Mouse (Mus musculus): Measurements from ENCODE around the gene Ephb1. TPM values are rescaled to one million over a fixed set of nuclear protein-coding genes. Genes with fewer than 3 reads are reported as not detected.

Gene Ephb1
- polyA plus RNA-seq, 1 experiment from 2014 or later: 9.1 TPM

GRCm38 (mm10) chr9:101919324-101919723, 435.2 kb downstream of the Ephb1 start:
- H3K4me3 ChIP-seq: no peak overlapping the region
- no peaks in the 10 kb centered on the region; the same call in 1 of the 2 replicates for H3K36me3 ChIP-seq (replicated peaks)
- no peak for DNase-seq (ENCODE audit: extremely low spot score, low spot score)
- peaks cover 4% of the 10 kb centered on the region; the same call in 1 of the 2 replicates for H3K4me1 ChIP-seq
- no peak overlapping the region for H3K27ac ChIP-seq
- H3K9me3 ChIP-seq: no peaks in the 10 kb centered on the region
- WGBS: 89% methylated on average over 5 of the region's 5 CpGs
- H3K27me3 ChIP-seq (ENCODE audit: poor library complexity, severe bottlenecking): no peaks in the 10 kb centered on the region

- no peak for DNase-seq (ENCODE audit: extremely low spot score, low spot score)
- no peaks in the 10 kb centered on the region for H3K27me3 ChIP-seq (ENCODE audit: poor library complexity, severe bottlenecking)
- WGBS: 87% methylated on average over 4 of the region's 4 CpGs
- no peaks in the 10 kb centered on the region for H3K4me1 ChIP-seq
- no peaks in the 10 kb centered on the region; the same call in 1 of the 2 replicates for H3K36me3 ChIP-seq (replicated peaks)
- H3K9me3 ChIP-seq: no peaks in the 10 kb centered on the region
- no peak overlapping the region for H3K27ac ChIP-seq
- H3K4me3 ChIP-seq: no peak overlapping the region
These were observed 435.7 kb downstream of the Ephb1 start for GRCm38 (mm10) chr9:101918771-101919170.

- Histone ChIP-seq H3K4me3 (no peak overlapping the region), H3K9me3 (no peaks in the 10 kb centered on the region), H3K27me3 (ENCODE audit: poor library complexity, severe bottlenecking) (no peaks in the 10 kb centered on the region), H3K27ac (no peak overlapping the region), H3K4me1 (peaks cover 6% of the 10 kb centered on the region; the same call in 1 of the 2 replicates), H3K36me3 (replicated peaks) (no peaks in the 10 kb centered on the region)
- DNase-seq (ENCODE audit: extremely low spot score, low spot score): no peak
- WGBS: 93% methylated on average over 2 of the region's 2 CpGs
These were observed 439.4 kb downstream of the Ephb1 start for GRCm38 (mm10) chr9:101915082-101915481.

- no peak overlapping the region for H3K27ac ChIP-seq
- 74% methylated on average over 9 of the region's 9 CpGs for WGBS
- no peak overlapping the region for H3K4me3 ChIP-seq
- H3K36me3 ChIP-seq (replicated peaks): no peaks in the 10 kb centered on the region
- no peaks in the 10 kb centered on the region for H3K9me3 ChIP-seq
- DNase-seq (ENCODE audit: extremely low spot score, low spot score): no peak
- peaks cover 31% of the 10 kb centered on the region for H3K4me1 ChIP-seq
- H3K27me3 ChIP-seq (ENCODE audit: poor library complexity, severe bottlenecking): no peaks in the 10 kb centered on the region
These were observed 443.2 kb downstream of the Ephb1 start for GRCm38 (mm10) chr9:101911176-101911866.

- Histone ChIP-seq H3K4me1 (peaks cover 31% of the 10 kb centered on the region), H3K4me3 (no peak overlapping the region), H3K27me3 (ENCODE audit: poor library complexity, severe bottlenecking) (no peaks in the 10 kb centered on the region), H3K27ac (peak overlapping the region; percentile 78), H3K9me3 (no peaks in the 10 kb centered on the region), H3K36me3 (replicated peaks) (no peaks in the 10 kb centered on the region)
- WGBS: 92% methylated on average over 4 of the region's 4 CpGs
- DNase-seq (ENCODE audit: extremely low spot score, low spot score): no peak
These were observed 445.0 kb downstream of the Ephb1 start for GRCm38 (mm10) chr9:101909491-101909890.

GRCm38 (mm10) chr9:101908849-101909248, 445.6 kb downstream of the Ephb1 start:
- H3K4me3 ChIP-seq: no peak overlapping the region
- peaks cover 31% of the 10 kb centered on the region for H3K4me1 ChIP-seq
- H3K9me3 ChIP-seq: no peaks in the 10 kb centered on the region
- no peaks in the 10 kb centered on the region for H3K36me3 ChIP-seq (replicated peaks)
- H3K27ac ChIP-seq: peak overlapping the region; percentile 78
- no peaks in the 10 kb centered on the region for H3K27me3 ChIP-seq (ENCODE audit: poor library complexity, severe bottlenecking)
- 38% methylated on average over 5 of the region's 5 CpGs for WGBS
- DNase-seq (ENCODE audit: extremely low spot score, low spot score): peak; percentile 42

GRCm38 (mm10) chr9:101907747-101908255, 446.7 kb downstream of the Ephb1 start:
- Histone ChIP-seq H3K27me3 (ENCODE audit: poor library complexity, severe bottlenecking) (no peaks in the 10 kb centered on the region), H3K36me3 (replicated peaks) (no peaks in the 10 kb centered on the region), H3K27ac (0 out of 2 replicates have a peak overlapping the region, but pooled peaks have one; percentile 78), H3K9me3 (no peaks in the 10 kb centered on the region), H3K4me3 (no peak overlapping the region), H3K4me1 (peaks cover 31% of the 10 kb centered on the region)
- no peak for DNase-seq (ENCODE audit: extremely low spot score, low spot score)
- 73% methylated on average over 6 of the region's 6 CpGs for WGBS

GRCm38 (mm10) chr9:101903406-101903805, 451.1 kb downstream of the Ephb1 start:
- peaks cover 8% of the 10 kb centered on the region for H3K4me1 ChIP-seq
- H3K4me3 ChIP-seq: no peak overlapping the region
- H3K36me3 ChIP-seq (replicated peaks): no peaks in the 10 kb centered on the region
- no peak for DNase-seq (ENCODE audit: extremely low spot score, low spot score)
- no peak overlapping the region for H3K27ac ChIP-seq
- H3K9me3 ChIP-seq: no peaks in the 10 kb centered on the region
- 98% methylated on average over 3 of the region's 3 CpGs for WGBS
- no peaks in the 10 kb centered on the region for H3K27me3 ChIP-seq (ENCODE audit: poor library complexity, severe bottlenecking)

- Histone ChIP-seq H3K27ac (no peak overlapping the region), H3K9me3 (no peaks in the 10 kb centered on the region), H3K27me3 (ENCODE audit: poor library complexity, severe bottlenecking) (no peaks in the 10 kb centered on the region), H3K4me1 (no peaks in the 10 kb centered on the region), H3K4me3 (no peak overlapping the region), H3K36me3 (replicated peaks) (no peaks in the 10 kb centered on the region)
- DNase-seq (ENCODE audit: extremely low spot score, low spot score): no peak
- WGBS: 93% methylated on average over 1 of the region's 1 CpGs
These were observed 456.6 kb downstream of the Ephb1 start for GRCm38 (mm10) chr9:101897851-101898250.

- DNase-seq (ENCODE audit: extremely low spot score, low spot score): no peak
- H3K4me3 ChIP-seq: no peak overlapping the region
- no peaks in the 10 kb centered on the region for H3K27me3 ChIP-seq (ENCODE audit: poor library complexity, severe bottlenecking)
- no peaks in the 10 kb centered on the region for H3K9me3 ChIP-seq
- WGBS: 73% methylated on average over 2 of the region's 2 CpGs
- no peaks in the 10 kb centered on the region for H3K36me3 ChIP-seq (replicated peaks)
- H3K4me1 ChIP-seq: peaks cover 4% of the 10 kb centered on the region; the same call in 1 of the 2 replicates
- no peak overlapping the region for H3K27ac ChIP-seq
These were observed 471.2 kb downstream of the Ephb1 start for GRCm38 (mm10) chr9:101883295-101883694.

- DNase-seq (ENCODE audit: extremely low spot score, low spot score): no peak
- Histone ChIP-seq H3K9me3 (no peaks in the 10 kb centered on the region), H3K36me3 (replicated peaks) (no peaks in the 10 kb centered on the region), H3K27ac (no peak overlapping the region), H3K4me3 (no peak overlapping the region), H3K4me1 (peaks cover 15% of the 10 kb centered on the region), H3K27me3 (ENCODE audit: poor library complexity, severe bottlenecking) (no peaks in the 10 kb centered on the region)
- 77% methylated on average over 11 of the region's 11 CpGs for WGBS
These were observed 477.1 kb downstream of the Ephb1 start for GRCm38 (mm10) chr9:101877109-101877987.

- Histone ChIP-seq H3K4me3 (no peak overlapping the region), H3K27ac (no peak overlapping the region), H3K4me1 (peaks cover 11% of the 10 kb centered on the region; the same call in 1 of the 2 replicates), H3K27me3 (ENCODE audit: poor library complexity, severe bottlenecking) (no peaks in the 10 kb centered on the region), H3K36me3 (replicated peaks) (no peaks in the 10 kb centered on the region), H3K9me3 (no peaks in the 10 kb centered on the region)
- WGBS: 90% methylated on average over 1 of the region's 1 CpGs
- no peak for DNase-seq (ENCODE audit: extremely low spot score, low spot score)
These were observed 479.2 kb downstream of the Ephb1 start for GRCm38 (mm10) chr9:101875306-101875705.

Measured in forebrain, embryonic 10.5 days (tissue).